Mouse (Mus musculus) liver, embryonic 14.5 days (tissue): ENCODE measurements around the gene 9830107B12Rik.

ENCODE experiments used
- CTCF ChIP-seq: IDR thresholded peaks from 2 replicates; pipeline ENCODE4 v1.5.1; 2016; ENCODE audit warnings: antibody characterized with exemption, low read depth, control low read depth
- EP300 ChIP-seq: IDR thresholded peaks from 2 replicates; pipeline ENCODE4 v1.6.1; 2016; ENCODE audit warnings: antibody characterized with exemption, low read depth

GRCm38 (mm10) chr17:48096321-48096720 lies 49.7 kb downstream of the 9830107B12Rik start:
- TF ChIP-seq CTCF (no peak), EP300 (no peak)
